Mouse (Mus musculus): ENCODE results near the gene Mllt1. TPM values are rescaled to one million over a fixed set of nuclear protein-coding genes. Genes with fewer than 3 reads are reported as not detected.

The Mllt1 gene
- total RNA-seq, 1 experiment = 24.6 TPM

- Histone ChIP-seq H3K27ac (ENCODE audit: insufficient read depth, low read depth, low read length, poor library complexity, severe bottlenecking) (peak overlapping the region; percentile 87; the same call in 1 of the 2 replicates), H3K4me1 (ENCODE audit: control insufficient read depth in 2 of 2, insufficient read depth in 2 of 2, low read length in 2 of 2, poor library complexity in 1 of 2) (peaks cover 4 to 19% of the 10 kb centered on the region in 2 experiments), H3K4me3 (ENCODE audit: insufficient read depth in 1 of 2, low read depth in 1 of 2, low read length in 2 of 2, poor library complexity in 1 of 2, severe bottlenecking in 1 of 2) (peak overlapping the region in 1 of 2 experiments; percentile 43; a peak in 1 of 4 replicates), H3K36me3 (ENCODE audit: control insufficient read depth, insufficient read depth, low read length, poor library complexity, severe bottlenecking) (peaks cover 11% of the 10 kb centered on the region), H3K9ac (ENCODE audit: insufficient read depth, low read depth, low read length, poor library complexity, severe bottlenecking) (peak overlapping the region; percentile 63; the same call in 1 of the 2 replicates), H3K9me3 (ENCODE audit: control insufficient read depth, insufficient read depth, low read depth, low read length) (no peaks in the 10 kb centered on the region)
- no peak for DNase-seq (ENCODE audit: low read depth, low spot score)
- TF ChIP-seq HCFC1 (IDR thresholded peaks at IDR 0.05; ENCODE audit: borderline replicate concordance, insufficient read depth, low read length) (no peak), ZC3H11A (IDR thresholded peaks at IDR 0.05; ENCODE audit: borderline replicate concordance, low read depth, low read length) (no peak), CHD2 (IDR thresholded peaks at IDR 0.05; ENCODE audit: low read depth, low read length) (no peak), ZNF384 (IDR thresholded peaks at IDR 0.05; ENCODE audit: low read depth, low read length) (no peak), MAFK (IDR thresholded peaks at IDR 0.05; ENCODE audit: insufficient read depth, low read depth, low read length) (no peak)
- in situ Hi-C loops (cut with MboI; ENCODE audit: low sequenced_read_pairs in 2 of 2, unreplicated experiment in 2 of 2) = no loop called here
Measured at GRCm38 (mm10) chr17:56884331-56884730, 50.9 kb downstream of the Mllt1 start.

GRCm38 (mm10) chr17:56883612-56884011 lies 51.6 kb downstream of the Mllt1 start:
- peak overlapping the region; percentile 67; the same call in 1 of the 2 replicates for H3K9ac ChIP-seq (ENCODE audit: insufficient read depth, low read depth, low read length, poor library complexity, severe bottlenecking)
- H3K9me3 ChIP-seq (ENCODE audit: control insufficient read depth, insufficient read depth, low read depth, low read length) = no peaks in the 10 kb centered on the region
- H3K36me3 ChIP-seq (ENCODE audit: control insufficient read depth, insufficient read depth, low read length, poor library complexity, severe bottlenecking) = peaks cover 11% of the 10 kb centered on the region
- H3K27ac ChIP-seq (ENCODE audit: insufficient read depth, low read depth, low read length, poor library complexity, severe bottlenecking) = peak overlapping the region; percentile 70; the same call in 1 of the 2 replicates
- in situ Hi-C loops (cut with MboI; ENCODE audit: low sequenced_read_pairs in 2 of 2, unreplicated experiment in 2 of 2) = no loop called here
- peaks cover 4 to 21% of the 10 kb centered on the region in 2 experiments for H3K4me1 ChIP-seq (ENCODE audit: control insufficient read depth in 2 of 2, insufficient read depth in 2 of 2, low read length in 2 of 2, poor library complexity in 1 of 2)
- DNase-seq (ENCODE audit: low read depth, low spot score) = peak; percentile 63
- no peak for TF ChIP-seq HCFC1 (IDR thresholded peaks at IDR 0.05; ENCODE audit: borderline replicate concordance, insufficient read depth, low read length)
- no peak for TF ChIP-seq ZC3H11A (IDR thresholded peaks at IDR 0.05; ENCODE audit: borderline replicate concordance, low read depth, low read length)
- TF ChIP-seq CHD2 (IDR thresholded peaks at IDR 0.05; ENCODE audit: low read depth, low read length) = no peak
- no peak for TF ChIP-seq ZNF384 (IDR thresholded peaks at IDR 0.05; ENCODE audit: low read depth, low read length)
- TF ChIP-seq MAFK (IDR thresholded peaks at IDR 0.05; ENCODE audit: insufficient read depth, low read depth, low read length) = no peak
- peak overlapping the region; percentile 38 to 60 for H3K4me3 ChIP-seq (ENCODE audit: insufficient read depth in 1 of 2, low read depth in 1 of 2, low read length in 2 of 2, poor library complexity in 1 of 2, severe bottlenecking in 1 of 2)

DNA sequence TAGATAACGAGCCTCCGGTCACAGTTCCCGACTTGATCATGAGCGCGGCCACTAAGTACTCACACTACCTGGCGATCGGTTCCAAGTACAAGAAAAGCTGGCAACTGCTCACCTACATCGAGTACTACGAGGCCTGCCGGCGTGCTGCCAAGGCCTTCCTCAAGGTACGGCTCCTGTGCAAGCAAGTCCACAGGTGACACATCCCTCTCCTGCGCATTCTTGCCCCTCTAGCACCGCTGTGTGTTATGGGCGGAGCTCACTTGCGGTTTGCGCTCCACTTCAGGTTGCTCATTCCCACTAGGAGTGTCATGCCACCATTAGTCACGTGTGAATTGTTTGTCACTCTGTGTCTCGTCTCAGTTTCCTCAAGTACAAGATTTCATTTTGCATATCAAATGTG lies 57.8 kb downstream of the Mllt1 start:
- Histone ChIP-seq H3K4me1 (ENCODE audit: control insufficient read depth in 2 of 2, insufficient read depth in 2 of 2, low read length in 2 of 2, poor library complexity in 1 of 2) (peaks cover 10 to 25% of the 10 kb centered on the region in 2 experiments; a peak in 3 of 4 replicates), H3K36me3 (ENCODE audit: control insufficient read depth, insufficient read depth, low read length, poor library complexity, severe bottlenecking) (no peaks in the 10 kb centered on the region), H3K4me3 (ENCODE audit: insufficient read depth in 1 of 2, low read depth in 1 of 2, low read length in 2 of 2, poor library complexity in 1 of 2, severe bottlenecking in 1 of 2) (peak overlapping the region in 1 of 2 experiments; percentile 53; a peak in 2 of 4 replicates), H3K9me3 (ENCODE audit: control insufficient read depth, insufficient read depth, low read depth, low read length) (no peaks in the 10 kb centered on the region), H3K9ac (ENCODE audit: insufficient read depth, low read depth, low read length, poor library complexity, severe bottlenecking) (peak overlapping the region; percentile 73), H3K27ac (ENCODE audit: insufficient read depth, low read depth, low read length, poor library complexity, severe bottlenecking) (peak overlapping the region; percentile 82)
- in situ Hi-C loops (cut with MboI; ENCODE audit: low sequenced_read_pairs in 2 of 2, unreplicated experiment in 2 of 2) = no loop called here
- TF ChIP-seq CHD2 (IDR thresholded peaks at IDR 0.05; ENCODE audit: low read depth, low read length) (no peak), HCFC1 (IDR thresholded peaks at IDR 0.05; ENCODE audit: borderline replicate concordance, insufficient read depth, low read length) (peak; percentile 40; the same call in 1 of the 2 replicates), ZC3H11A (IDR thresholded peaks at IDR 0.05; ENCODE audit: borderline replicate concordance, low read depth, low read length) (no peak), ZNF384 (IDR thresholded peaks at IDR 0.05; ENCODE audit: low read depth, low read length) (no peak), MAFK (IDR thresholded peaks at IDR 0.05; ENCODE audit: insufficient read depth, low read depth, low read length) (no peak)
- no peak for DNase-seq (ENCODE audit: low read depth, low spot score)

GRCm38 (mm10) chr17:56876981-56877380 lies 58.2 kb downstream of the Mllt1 start:
- H3K9ac ChIP-seq (ENCODE audit: insufficient read depth, low read depth, low read length, poor library complexity, severe bottlenecking) = peak overlapping the region; percentile 73
- no peak for DNase-seq (ENCODE audit: low read depth, low spot score)
- no peaks in the 10 kb centered on the region for H3K36me3 ChIP-seq (ENCODE audit: control insufficient read depth, insufficient read depth, low read length, poor library complexity, severe bottlenecking)
- H3K9me3 ChIP-seq (ENCODE audit: control insufficient read depth, insufficient read depth, low read depth, low read length) = no peaks in the 10 kb centered on the region
- peak overlapping the region; percentile 82 for H3K27ac ChIP-seq (ENCODE audit: insufficient read depth, low read depth, low read length, poor library complexity, severe bottlenecking)
- no peak for TF ChIP-seq ZC3H11A (IDR thresholded peaks at IDR 0.05; ENCODE audit: borderline replicate concordance, low read depth, low read length)
- peak; percentile 66; the same call in 1 of the 2 replicates for TF ChIP-seq MAFK (IDR thresholded peaks at IDR 0.05; ENCODE audit: insufficient read depth, low read depth, low read length)
- H3K4me3 ChIP-seq (ENCODE audit: insufficient read depth in 1 of 2, low read depth in 1 of 2, low read length in 2 of 2, poor library complexity in 1 of 2, severe bottlenecking in 1 of 2) = peak overlapping the region in 1 of 2 experiments; percentile 53; a peak in 2 of 4 replicates
- H3K4me1 ChIP-seq (ENCODE audit: control insufficient read depth in 2 of 2, insufficient read depth in 2 of 2, low read length in 2 of 2, poor library complexity in 1 of 2) = peaks cover 10 to 28% of the 10 kb centered on the region in 2 experiments; a peak in 3 of 4 replicates
- in situ Hi-C loops (cut with MboI; ENCODE audit: low sequenced_read_pairs in 2 of 2, unreplicated experiment in 2 of 2) = no loop called here

All from ES-E14 (cell line).